Mouse (Mus musculus) forebrain, embryonic 13.5 days (tissue): Measurements from ENCODE around the gene Rasgrp4. TPM values are rescaled to one million over a fixed set of nuclear protein-coding genes. Genes with fewer than 3 reads are reported as not detected.

Experiments used
- ATAC-seq: fragments of 200-750 bp; cut with Nextera tagmentation; 2 replicates; pipeline ENCODE4 v1.8.0; 2017
- H3K27ac ChIP-seq: fragments of 300-500 bp; sonication (generic); 2 replicates; pipeline ENCODE4 v1.5.1; 2015; ENCODE audit warnings: inconsistent platforms, mild to moderate bottlenecking, moderate library complexity
- H3K27me3 ChIP-seq: fragments of 300-500 bp; sonication (generic); 2 replicates; pipeline ENCODE4 v1.6.1; 2015; ENCODE audit warnings: mild to moderate bottlenecking, inconsistent platforms
- H3K36me3 ChIP-seq: fragments of 300-500 bp; sonication (generic); 2 replicates; pipeline ENCODE4 v1.6.1; 2015; ENCODE audit warnings: mild to moderate bottlenecking, inconsistent platforms; ENCODE audit not compliant: poor library complexity, severe bottlenecking
- H3K4me1 ChIP-seq: fragments of 300-500 bp; sonication (generic); 2 replicates; pipeline ENCODE4 v1.6.1; 2015; ENCODE audit warnings: inconsistent platforms
- H3K4me2 ChIP-seq: fragments of 300-500 bp; sonication (generic); 2 replicates; pipeline ENCODE4 v1.6.1; 2015; ENCODE audit warnings: inconsistent platforms, mild to moderate bottlenecking, moderate library complexity
- H3K4me3 ChIP-seq: fragments of 300-500 bp; sonication (generic); 2 replicates; pipeline ENCODE4 v1.5.1; 2015; ENCODE audit warnings: mild to moderate bottlenecking, inconsistent platforms
- H3K9ac ChIP-seq: fragments of 300-500 bp; sonication (generic); 2 replicates; pipeline ENCODE4 v1.6.1; 2015; ENCODE audit warnings: mild to moderate bottlenecking, inconsistent platforms
- H3K9me3 ChIP-seq: fragments of 300-500 bp; sonication (generic); replicated peaks from 2 replicates; pipeline ENCODE4 v1.6.1; 2016; ENCODE audit warnings: inconsistent platforms
- WGBS: fragments of 180-500 bp; shearing (Covaris S2); methylation state at CpG from one replicate; pipeline ENCODE4 v1.1.7; 2015; 5-methylcytosine and 5-hydroxymethylcytosine counted together
- polyA plus RNA-seq: library from polyadenylated mRNA; unstranded; fragments of >200 nt; fragmentation: Nextera tagmentation; extraction: Ambion mirVana; gene quantifications from 2 replicates; pipeline ENCODE4 v1.2.1, GENCODE M21; 2015

The Rasgrp4 gene
- 0.48 and 0.57 TPM in 2 replicates for polyA plus RNA-seq

- Histone ChIP-seq H3K4me3 (peak within 1 kb of the TSS; percentile 26), H3K36me3 (no peaks in the 10 kb centered on the region), H3K4me2 (peak within 1 kb of the TSS; percentile 53), H3K9ac (peak within 1 kb of the TSS; percentile 34; the same call in 1 of the 2 replicates), H3K9me3 (no peaks in the 10 kb centered on the region), H3K4me1 (peaks cover 6% of the 10 kb centered on the region; the same call in 1 of the 2 replicates), H3K27me3 (peaks cover 23% of the 10 kb centered on the region), H3K27ac (no peak within 1 kb of the TSS)
- no peak for ATAC-seq
- 4% methylated on average over 9 of the region's 20 CpGs for WGBS
Measured at GRCm38 (mm10) chr7:29134693-29135386, at the start of gene Rasgrp4. Rasgrp4 (plus strand) TSS chr7:29134851.

- 91% methylated on average over 26 of the region's 30 CpGs for WGBS
- Histone ChIP-seq H3K4me2 (no peak overlapping the region), H3K27me3 (no peaks in the 10 kb centered on the region), H3K4me3 (no peak overlapping the region), H3K36me3 (no peaks in the 10 kb centered on the region), H3K4me1 (no peaks in the 10 kb centered on the region), H3K27ac (no peak overlapping the region), H3K9me3 (no peaks in the 10 kb centered on the region), H3K9ac (no peak overlapping the region)
- no peak for ATAC-seq
Measured at GRCm38 (mm10) chr7:29085981-29086380, 48.7 kb upstream of the Rasgrp4 start.

GRCm38 (mm10) chr7:29086902-29087301 is 47.7 kb upstream of the Rasgrp4 start:
- 94% methylated on average over 10 of the region's 10 CpGs for WGBS
- Histone ChIP-seq H3K27me3 (no peaks in the 10 kb centered on the region), H3K36me3 (no peaks in the 10 kb centered on the region), H3K4me2 (no peak overlapping the region), H3K27ac (no peak overlapping the region), H3K4me3 (no peak overlapping the region), H3K4me1 (no peaks in the 10 kb centered on the region), H3K9me3 (no peaks in the 10 kb centered on the region), H3K9ac (no peak overlapping the region)
- no peak for ATAC-seq

GRCm38 (mm10) chr7:29088817-29089216 is 45.8 kb upstream of the Rasgrp4 start:
- Histone ChIP-seq H3K27me3 (no peaks in the 10 kb centered on the region), H3K4me2 (no peak overlapping the region)
- no peak for ATAC-seq

GRCm38 (mm10) chr7:29097131-29097530 is 37.5 kb upstream of the Rasgrp4 start:
- Histone ChIP-seq H3K9me3 (no peaks in the 10 kb centered on the region), H3K27me3 (no peaks in the 10 kb centered on the region), H3K27ac (no peak overlapping the region), H3K9ac (no peak overlapping the region), H3K4me1 (no peaks in the 10 kb centered on the region), H3K4me3 (no peak overlapping the region), H3K36me3 (no peaks in the 10 kb centered on the region), H3K4me2 (no peak overlapping the region)
- 89% methylated on average over 16 of the region's 16 CpGs for WGBS
- ATAC-seq = no peak

More at GRCm38 (mm10) chr7:29088817-29089216, 45.8 kb upstream of the Rasgrp4 start:
- Histone ChIP-seq H3K27ac (no peak overlapping the region), H3K4me3 (no peak overlapping the region), H3K36me3 (no peaks in the 10 kb centered on the region), H3K9me3 (no peaks in the 10 kb centered on the region), H3K9ac (no peak overlapping the region), H3K4me1 (no peaks in the 10 kb centered on the region)
- 74% methylated on average over 6 of the region's 6 CpGs for WGBS

- H3K9me3 ChIP-seq = no peaks in the 10 kb centered on the region
- H3K9ac ChIP-seq = no peak overlapping the region
- no peaks in the 10 kb centered on the region for H3K27me3 ChIP-seq
- H3K4me1 ChIP-seq = no peaks in the 10 kb centered on the region
- no peak overlapping the region for H3K27ac ChIP-seq
- H3K36me3 ChIP-seq = no peaks in the 10 kb centered on the region
- no peak overlapping the region for H3K4me2 ChIP-seq
- H3K4me3 ChIP-seq = no peak overlapping the region
- 93% methylated on average over 12 of the region's 12 CpGs for WGBS
- no peak for ATAC-seq
Measured at GRCm38 (mm10) chr7:29101286-29102017, 33.2 kb upstream of the Rasgrp4 start.

- no peaks in the 10 kb centered on the region for H3K36me3 ChIP-seq
- no peaks in the 10 kb centered on the region for H3K9me3 ChIP-seq
- H3K4me3 ChIP-seq = 0 out of 2 replicates have a peak overlapping the region, but pooled peaks have one; percentile 7
- H3K4me2 ChIP-seq = peak overlapping the region; percentile 51
- H3K27ac ChIP-seq = no peak overlapping the region
- 0 out of 2 replicates have a peak overlapping the region, but pooled peaks have one; percentile 4 for H3K9ac ChIP-seq
- 30% methylated on average over 38 of the region's 38 CpGs for WGBS
- peaks cover 9% of the 10 kb centered on the region; the same call in 1 of the 2 replicates for H3K4me1 ChIP-seq
- 0 out of 2 replicates have a peak, but pooled peaks cover 3% of the 10 kb centered on the region for H3K27me3 ChIP-seq
- peak; percentile 16; the same call in 1 of the 2 replicates for ATAC-seq
Measured at GRCm38 (mm10) chr7:29108992-29109955, 25.4 kb upstream of the Rasgrp4 start.

GRCm38 (mm10) chr7:29118142-29118851 is 16.4 kb upstream of the Rasgrp4 start:
- Histone ChIP-seq H3K4me3 (no peak overlapping the region), H3K4me1 (no peaks in the 10 kb centered on the region), H3K9me3 (no peaks in the 10 kb centered on the region), H3K9ac (no peak overlapping the region), H3K27me3 (peaks cover 3% of the 10 kb centered on the region; the same call in 1 of the 2 replicates), H3K36me3 (no peaks in the 10 kb centered on the region), H3K27ac (no peak overlapping the region), H3K4me2 (no peak overlapping the region)
- no peak for ATAC-seq
- 9% methylated on average over 18 of the region's 18 CpGs for WGBS

GRCm38 (mm10) chr7:29119526-29119925 is 15.1 kb upstream of the Rasgrp4 start:
- no peak overlapping the region for H3K27ac ChIP-seq
- peaks cover 4% of the 10 kb centered on the region for H3K4me1 ChIP-seq
- H3K36me3 ChIP-seq = no peaks in the 10 kb centered on the region
- no peaks in the 10 kb centered on the region for H3K9me3 ChIP-seq
- no peak overlapping the region for H3K9ac ChIP-seq
- ATAC-seq = no peak
- no peak overlapping the region for H3K4me3 ChIP-seq
- H3K27me3 ChIP-seq = peaks cover 8% of the 10 kb centered on the region; the same call in 1 of the 2 replicates
- 79% methylated on average over 1 of the region's 1 CpGs for WGBS
- H3K4me2 ChIP-seq = no peak overlapping the region

GRCm38 (mm10) chr7:29122821-29123220 is 11.8 kb upstream of the Rasgrp4 start:
- Histone ChIP-seq H3K36me3 (no peaks in the 10 kb centered on the region), H3K4me2 (no peak overlapping the region), H3K27me3 (peaks cover 8% of the 10 kb centered on the region; the same call in 1 of the 2 replicates), H3K4me1 (peaks cover 11% of the 10 kb centered on the region), H3K4me3 (no peak overlapping the region), H3K9me3 (no peaks in the 10 kb centered on the region), H3K27ac (no peak overlapping the region), H3K9ac (no peak overlapping the region)
- no peak for ATAC-seq
- 92% methylated on average over 9 of the region's 9 CpGs for WGBS
